Mouse (Mus musculus): ENCODE measurements around the gene Gm20388.

DNA sequence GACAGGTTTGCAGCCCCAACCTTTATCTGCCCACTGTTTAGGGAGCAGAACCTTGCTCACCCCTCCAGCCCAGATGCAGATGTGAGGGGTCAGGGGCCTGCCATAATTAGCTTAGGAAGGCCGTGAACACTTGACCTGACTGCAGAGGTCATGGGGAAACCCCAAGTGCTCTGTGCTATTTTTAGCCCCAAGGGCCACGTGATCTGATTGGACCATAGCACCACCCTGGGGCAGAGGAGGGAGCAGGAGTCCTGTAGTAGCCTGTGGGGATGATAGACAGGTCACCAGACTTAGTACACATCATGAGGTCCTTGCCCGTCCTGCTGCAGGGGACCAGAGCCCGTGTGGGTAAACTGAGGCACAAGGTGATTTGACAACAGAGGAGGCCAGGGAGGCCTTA, 1448.0 kb downstream of the Gm20388 start:
- TF ChIP-seq CTCF (IDR thresholded peaks at IDR 0.05; ENCODE audit: low read depth) = no peak
- no peak for TF ChIP-seq EP300 (IDR thresholded peaks at IDR 0.05; ENCODE audit: low read depth)

Measured in liver, embryonic 14.5 days (tissue).